Mouse (Mus musculus): Measurements from ENCODE around the gene Mrpl38. TPM values are rescaled to one million over a fixed set of nuclear protein-coding genes. Genes with fewer than 3 reads are reported as not detected.
"Not testable (repeated sequence)": the region's sequence is repeated elsewhere in the genome, so short reads cannot be mapped to it uniquely, and the experiment has no call there.

Mrpl38 gene
- polyA plus RNA-seq, 1 experiment from 2014 or later = 98.0 TPM

DNA sequence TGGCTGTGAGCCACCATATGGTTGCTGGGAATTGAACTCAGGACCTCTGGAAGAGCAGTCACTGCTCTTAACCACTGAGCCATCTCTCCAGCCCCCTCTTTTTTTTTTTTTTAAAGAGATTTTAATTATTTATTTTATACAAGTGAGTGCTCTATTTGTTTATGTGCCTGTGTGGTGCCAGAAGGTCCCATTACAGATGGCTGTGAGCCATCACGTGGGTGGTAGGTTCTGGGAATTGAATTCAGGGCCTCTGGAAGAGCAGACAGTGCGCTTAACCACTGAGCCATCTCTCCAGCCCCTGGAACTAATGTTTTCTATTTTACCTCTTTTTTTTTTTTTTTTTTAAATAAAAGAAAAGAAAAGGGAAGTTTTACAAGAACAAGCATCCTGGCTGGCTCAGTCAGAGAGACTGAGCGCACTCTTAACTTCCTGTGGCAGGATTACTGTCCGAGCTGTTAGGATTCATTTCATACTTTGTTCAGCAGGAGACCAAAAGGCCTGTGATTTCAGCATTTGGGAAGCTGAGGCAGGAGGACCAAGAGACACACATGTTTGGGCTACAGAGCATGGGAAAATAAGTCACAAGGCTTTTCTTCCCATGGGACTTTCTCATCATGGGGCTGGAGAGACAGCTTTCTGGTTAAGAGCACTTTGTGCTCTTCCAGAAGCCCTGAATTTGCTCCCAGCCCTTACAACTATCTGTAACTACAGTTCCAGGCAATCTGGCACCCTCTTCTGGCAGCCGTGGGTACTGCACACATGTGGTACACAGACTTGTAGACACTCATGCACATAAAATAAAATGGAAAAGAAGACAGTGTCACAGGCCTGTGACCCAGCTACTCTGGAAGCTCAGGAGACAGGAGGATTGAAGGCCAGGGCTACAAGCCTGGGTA, 42.2 kb downstream of the Mrpl38 start:
- Histone ChIP-seq H3K27me3 (ENCODE audit: control insufficient read depth, insufficient read depth, low read length) (no peaks in the 10 kb centered on the region), H3K27ac (ENCODE audit: low read depth, low read length) (no peak overlapping the region), H3K4me1 (replicated peaks; ENCODE audit: control insufficient read depth, insufficient read depth, low read length) (peaks cover under 1% of the 10 kb centered on the region; the same call in 1 of the 2 replicates), H3K4me3 (ENCODE audit: low read depth, low read length) (no peak overlapping the region), H3K9ac (ENCODE audit: low read length) (no peak overlapping the region), H3K4me2 (ENCODE audit: low read depth, low read length, severe bottlenecking) (no peak overlapping the region), H3K36me3 (ENCODE audit: control insufficient read depth, insufficient read depth, low read length) (no peaks in the 10 kb centered on the region), H3K9me3 (ENCODE audit: control insufficient read depth, low read length) (no peaks in the 10 kb centered on the region)
- ATAC-seq (replicated peaks; ENCODE audit: low FRiP score) = no peak
- 90% methylated on average over 5 of the region's 5 CpGs for WGBS
- DNase-seq (ENCODE audit: low spot score) = peak; percentile 68

DNA sequence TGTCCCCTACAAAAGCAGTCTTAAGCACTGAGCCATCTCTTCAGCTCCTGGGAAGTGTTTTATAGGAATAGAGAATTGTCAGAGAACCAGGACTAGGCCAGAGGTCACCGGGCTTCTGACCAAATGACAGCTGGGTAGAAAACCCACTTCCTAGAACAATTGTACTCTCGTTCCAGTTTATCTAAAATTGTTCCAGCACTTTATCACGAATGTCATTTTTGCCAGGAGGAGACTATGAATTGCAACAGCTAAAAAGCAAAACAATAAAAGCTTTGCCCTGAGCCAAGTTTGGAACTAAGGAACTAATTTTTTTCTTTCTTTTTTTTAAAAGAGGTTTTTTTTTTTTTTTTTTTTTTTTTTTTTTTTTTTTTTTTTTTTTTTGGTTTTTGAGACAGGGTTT, 43.1 kb downstream of the Mrpl38 start:
- Histone ChIP-seq H3K4me1 (replicated peaks; ENCODE audit: control insufficient read depth, insufficient read depth, low read length) (no peaks in the 10 kb centered on the region), H3K9ac (ENCODE audit: low read length) (no peak overlapping the region), H3K27ac (ENCODE audit: low read depth, low read length) (no peak overlapping the region), H3K4me3 (ENCODE audit: low read depth, low read length) (no peak overlapping the region), H3K9me3 (ENCODE audit: control insufficient read depth, low read length) (no peaks in the 10 kb centered on the region), H3K4me2 (ENCODE audit: low read depth, low read length, severe bottlenecking) (no peak overlapping the region), H3K36me3 (ENCODE audit: control insufficient read depth, insufficient read depth, low read length) (no peaks in the 10 kb centered on the region), H3K27me3 (ENCODE audit: control insufficient read depth, insufficient read depth, low read length) (no peaks in the 10 kb centered on the region)
- WGBS = 87% methylated on average over 3 of the region's 3 CpGs
- no peak for ATAC-seq (replicated peaks; ENCODE audit: low FRiP score)
- no peak for DNase-seq (ENCODE audit: low spot score)

DNA sequence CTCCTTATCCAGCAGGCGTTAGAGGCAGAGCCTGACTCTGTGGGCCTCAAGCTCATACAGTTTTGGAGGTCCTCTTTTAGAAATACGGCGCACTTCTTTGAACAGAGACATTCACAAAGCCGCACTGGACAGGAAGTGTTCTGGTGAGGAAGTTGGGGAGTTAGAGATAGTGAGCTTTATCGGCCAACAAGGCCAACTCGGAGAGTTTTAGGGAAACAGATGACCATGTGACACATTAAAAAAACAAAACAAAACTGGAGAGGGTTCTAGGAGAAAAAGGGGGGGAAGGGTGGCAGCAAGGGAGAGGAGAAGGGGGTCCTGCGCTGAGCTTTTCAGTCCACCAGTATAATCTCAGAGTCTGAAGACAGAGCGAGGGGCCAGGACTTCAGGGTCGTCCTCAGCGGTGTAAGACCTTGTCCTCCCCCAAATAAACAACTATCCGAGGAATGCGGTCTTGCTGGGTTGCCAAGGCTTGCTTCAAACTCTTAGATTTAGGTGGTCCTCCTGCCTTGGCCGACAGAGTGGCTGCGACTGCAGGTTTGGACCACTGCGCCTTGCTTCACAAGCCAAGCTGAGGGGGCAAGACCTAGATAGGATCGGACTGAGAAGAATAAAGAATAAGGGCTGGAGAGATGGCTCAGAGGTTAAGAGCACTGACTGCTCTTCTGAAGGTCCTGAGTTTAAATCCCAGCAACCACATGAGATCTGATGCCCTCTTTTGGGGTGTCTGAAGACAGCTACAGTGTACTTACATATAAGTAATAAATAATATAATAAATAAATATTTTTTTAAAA, 44.7 kb downstream of the Mrpl38 start:
- H3K36me3 ChIP-seq (ENCODE audit: control insufficient read depth, insufficient read depth, low read length) = no peaks in the 10 kb centered on the region
- 72% methylated on average over 16 of the region's 16 CpGs for WGBS
- no peak for ATAC-seq (replicated peaks; ENCODE audit: low FRiP score)
- H3K4me1 ChIP-seq (replicated peaks; ENCODE audit: control insufficient read depth, insufficient read depth, low read length) = no peaks in the 10 kb centered on the region
- no peaks in the 10 kb centered on the region for H3K27me3 ChIP-seq (ENCODE audit: control insufficient read depth, insufficient read depth, low read length)
- no peak overlapping the region for H3K4me2 ChIP-seq (ENCODE audit: low read depth, low read length, severe bottlenecking)
- no peaks in the 10 kb centered on the region for H3K9me3 ChIP-seq (ENCODE audit: control insufficient read depth, low read length)
- no peak overlapping the region for H3K9ac ChIP-seq (ENCODE audit: low read length)
- no peak overlapping the region for H3K27ac ChIP-seq (ENCODE audit: low read depth, low read length)
- no peak overlapping the region for H3K4me3 ChIP-seq (ENCODE audit: low read depth, low read length)
- no peak for DNase-seq (ENCODE audit: low spot score)

DNA sequence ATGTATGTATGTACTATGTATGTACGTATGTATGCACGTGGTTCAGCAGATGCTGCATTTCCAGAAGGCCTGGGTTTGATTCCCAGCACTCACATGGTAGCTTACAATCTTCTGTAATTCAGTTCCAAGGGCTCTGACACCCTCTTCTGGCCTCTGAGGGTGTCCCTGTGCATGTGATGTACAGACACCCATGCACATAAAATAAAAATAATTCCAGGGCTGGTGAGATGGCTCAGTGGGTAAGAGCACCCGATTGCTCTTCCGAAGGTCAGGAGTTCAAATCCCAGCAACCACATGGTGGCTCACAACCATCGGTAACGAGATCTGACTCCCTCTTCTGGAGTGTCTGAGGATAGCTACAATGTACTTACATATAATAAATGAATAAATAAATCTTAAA, 45.7 kb downstream of the Mrpl38 start:
- H3K4me1 ChIP-seq (replicated peaks; ENCODE audit: control insufficient read depth, insufficient read depth, low read length); H3K9me3 ChIP-seq (ENCODE audit: control insufficient read depth, low read length); DNase-seq (ENCODE audit: low spot score); ATAC-seq (replicated peaks; ENCODE audit: low FRiP score); H3K36me3 ChIP-seq (ENCODE audit: control insufficient read depth, insufficient read depth, low read length); H3K4me3 ChIP-seq (ENCODE audit: low read depth, low read length); H3K9ac ChIP-seq (ENCODE audit: low read length); H3K27ac ChIP-seq (ENCODE audit: low read depth, low read length); H3K4me2 ChIP-seq (ENCODE audit: low read depth, low read length, severe bottlenecking); H3K27me3 ChIP-seq (ENCODE audit: control insufficient read depth, insufficient read depth, low read length): not testable (repeated sequence)
- WGBS = 94% methylated on average over 6 of the region's 6 CpGs

DNA sequence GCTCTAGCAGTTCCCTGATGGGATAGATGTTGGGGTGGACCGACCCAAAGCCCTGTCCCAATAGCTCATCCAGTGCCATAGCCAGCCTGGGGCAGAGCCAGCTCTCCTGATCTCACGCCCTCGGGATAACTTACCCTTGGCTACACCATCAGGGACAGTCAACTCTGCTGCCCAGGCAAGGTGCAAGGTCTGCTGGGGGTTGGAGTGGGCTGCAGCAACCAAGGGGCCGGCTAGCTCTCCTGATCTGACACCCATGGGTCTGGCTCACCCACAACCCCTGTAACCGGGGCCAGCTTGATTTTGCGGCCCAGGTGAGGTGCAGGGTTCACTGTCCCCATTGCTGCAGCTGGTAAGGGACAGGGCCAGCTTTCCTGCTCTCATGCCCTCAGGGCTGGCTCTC, 47.1 kb downstream of the Mrpl38 start:
- WGBS = 91% methylated on average over 6 of the region's 6 CpGs
- DNase-seq (ENCODE audit: low spot score) = no peak
- ATAC-seq (replicated peaks; ENCODE audit: low FRiP score) = no peak
- Histone ChIP-seq H3K9me3 (ENCODE audit: control insufficient read depth, low read length) (no peaks in the 10 kb centered on the region), H3K27me3 (ENCODE audit: control insufficient read depth, insufficient read depth, low read length) (no peaks in the 10 kb centered on the region), H3K27ac (ENCODE audit: low read depth, low read length) (no peak overlapping the region), H3K4me3 (ENCODE audit: low read depth, low read length) (no peak overlapping the region), H3K36me3 (ENCODE audit: control insufficient read depth, insufficient read depth, low read length) (no peaks in the 10 kb centered on the region), H3K4me1 (replicated peaks; ENCODE audit: control insufficient read depth, insufficient read depth, low read length) (peaks cover 3% of the 10 kb centered on the region; the same call in 1 of the 2 replicates), H3K4me2 (ENCODE audit: low read depth, low read length, severe bottlenecking) (no peak overlapping the region), H3K9ac (ENCODE audit: low read length) (no peak overlapping the region)

DNA sequence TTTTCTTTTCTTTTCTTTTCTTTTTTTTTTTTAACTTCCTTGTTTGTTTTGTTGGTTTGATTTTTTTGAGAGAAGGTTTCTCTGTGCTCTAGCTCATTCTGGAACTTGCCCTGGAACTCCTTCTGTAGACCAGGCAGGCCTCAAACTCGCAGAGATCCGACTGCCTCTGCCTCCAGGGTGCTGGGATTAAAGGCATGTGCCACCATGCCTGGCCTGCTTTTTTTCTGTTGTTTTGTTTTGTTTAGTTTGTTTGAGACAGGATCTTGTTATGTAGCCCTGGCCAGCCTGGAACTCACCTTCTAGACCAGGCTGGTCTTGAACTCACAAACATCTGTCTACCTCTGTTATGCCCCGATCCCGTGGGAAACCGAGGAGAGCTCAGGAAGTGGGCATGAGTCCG, 49.1 kb downstream of the Mrpl38 start:
- no peak overlapping the region for H3K9ac ChIP-seq (ENCODE audit: low read length)
- H3K4me1 ChIP-seq (replicated peaks; ENCODE audit: control insufficient read depth, insufficient read depth, low read length) = peaks cover 3% of the 10 kb centered on the region; the same call in 1 of the 2 replicates
- 94% methylated on average over 6 of the region's 6 CpGs for WGBS
- no peaks in the 10 kb centered on the region for H3K9me3 ChIP-seq (ENCODE audit: control insufficient read depth, low read length)
- ATAC-seq (replicated peaks; ENCODE audit: low FRiP score) = no peak
- no peaks in the 10 kb centered on the region for H3K36me3 ChIP-seq (ENCODE audit: control insufficient read depth, insufficient read depth, low read length)
- H3K27me3 ChIP-seq (ENCODE audit: control insufficient read depth, insufficient read depth, low read length) = no peaks in the 10 kb centered on the region
- no peak overlapping the region for H3K4me3 ChIP-seq (ENCODE audit: low read depth, low read length)
- DNase-seq (ENCODE audit: low spot score) = no peak
- no peak overlapping the region for H3K27ac ChIP-seq (ENCODE audit: low read depth, low read length)
- no peak overlapping the region for H3K4me2 ChIP-seq (ENCODE audit: low read depth, low read length, severe bottlenecking)

DNA sequence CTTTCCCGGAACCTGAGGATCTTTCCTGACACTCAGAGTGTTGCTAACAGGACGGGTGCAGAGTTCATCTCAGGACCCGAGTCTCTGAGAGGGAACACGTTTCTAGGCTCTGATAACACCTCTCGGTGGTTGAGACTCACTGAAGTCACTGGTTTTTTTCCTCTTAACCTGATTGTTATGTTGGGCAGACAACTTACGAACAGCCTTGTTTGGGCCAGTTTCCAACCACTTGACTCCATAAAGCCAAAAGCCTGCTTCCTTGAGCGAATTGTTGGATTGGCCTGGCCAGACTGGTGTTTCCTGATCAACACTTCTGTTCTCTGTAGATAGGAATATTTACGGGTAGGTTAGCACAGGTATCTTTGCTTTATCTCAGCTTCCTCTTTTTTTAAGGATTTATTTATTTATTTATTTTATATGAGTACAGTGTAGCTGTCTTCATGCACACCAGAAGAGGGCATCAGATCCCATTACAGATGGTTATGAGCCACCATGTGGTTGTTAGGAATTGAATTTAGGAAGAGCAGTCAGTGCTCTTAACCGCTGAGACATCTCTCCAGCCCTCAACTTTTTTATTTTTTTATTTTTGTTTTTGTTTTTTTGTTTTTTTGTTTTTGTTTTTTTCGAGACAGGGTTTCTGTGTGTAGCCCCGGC, 49.8 kb downstream of the Mrpl38 start:
- 86% methylated on average over 11 of the region's 11 CpGs for WGBS
- Histone ChIP-seq H3K36me3 (ENCODE audit: control insufficient read depth, insufficient read depth, low read length) (no peaks in the 10 kb centered on the region), H3K4me3 (ENCODE audit: low read depth, low read length) (no peak overlapping the region), H3K9me3 (ENCODE audit: control insufficient read depth, low read length) (no peaks in the 10 kb centered on the region), H3K27ac (ENCODE audit: low read depth, low read length) (no peak overlapping the region), H3K4me2 (ENCODE audit: low read depth, low read length, severe bottlenecking) (no peak overlapping the region), H3K27me3 (ENCODE audit: control insufficient read depth, insufficient read depth, low read length) (no peaks in the 10 kb centered on the region), H3K4me1 (replicated peaks; ENCODE audit: control insufficient read depth, insufficient read depth, low read length) (peaks cover 3% of the 10 kb centered on the region; the same call in 1 of the 2 replicates), H3K9ac (ENCODE audit: low read length) (no peak overlapping the region)
- DNase-seq (ENCODE audit: low spot score) (no peak), ATAC-seq (replicated peaks; ENCODE audit: low FRiP score) (no peak)

DNA sequence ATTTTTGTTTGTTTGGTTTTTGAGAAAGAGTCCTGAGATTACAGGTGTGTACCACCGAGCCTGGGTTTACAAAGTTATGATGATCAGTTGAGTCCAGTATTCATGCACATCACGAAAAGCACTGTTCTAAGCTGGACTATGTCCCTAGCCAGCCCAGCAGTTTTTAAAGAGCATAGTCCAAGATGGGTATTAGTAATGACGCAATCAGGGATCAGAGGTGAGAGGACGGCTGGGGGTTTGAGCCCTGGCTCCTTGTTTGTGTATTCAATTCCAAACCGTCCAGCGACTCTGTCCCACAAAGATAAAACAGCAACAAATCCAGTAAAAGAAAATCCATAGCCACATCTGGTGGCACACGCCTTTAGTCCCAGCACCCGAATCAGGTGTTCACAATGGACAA, 50.5 kb downstream of the Mrpl38 start:
- Histone ChIP-seq H3K27me3 (ENCODE audit: control insufficient read depth, insufficient read depth, low read length) (no peaks in the 10 kb centered on the region), H3K4me2 (ENCODE audit: low read depth, low read length, severe bottlenecking) (no peak overlapping the region; the same call in 1 of the 2 replicates), H3K27ac (ENCODE audit: low read depth, low read length) (no peak overlapping the region), H3K4me1 (replicated peaks; ENCODE audit: control insufficient read depth, insufficient read depth, low read length) (peaks cover 3% of the 10 kb centered on the region; the same call in 1 of the 2 replicates), H3K9ac (ENCODE audit: low read length) (no peak overlapping the region; the same call in 1 of the 2 replicates), H3K9me3 (ENCODE audit: control insufficient read depth, low read length) (no peaks in the 10 kb centered on the region), H3K4me3 (ENCODE audit: low read depth, low read length) (no peak overlapping the region), H3K36me3 (ENCODE audit: control insufficient read depth, insufficient read depth, low read length) (peaks cover 1% of the 10 kb centered on the region; the same call in 1 of the 2 replicates)
- WGBS = 92% methylated on average over 8 of the region's 8 CpGs
- DNase-seq (ENCODE audit: low spot score) (no peak), ATAC-seq (replicated peaks; ENCODE audit: low FRiP score) (no peak)

Data from forebrain, embryonic 11.5 days (tissue).